Mouse (Mus musculus) splenic B cell, adult 2 months (primary cell): ENCODE results near the gene Mark3.
A peak's percentile ranks its signal among the peaks of the same experiment; 100 is the strongest.

Experiments used
- DNase-seq: peaks from one replicate; pipeline ENCODE4 v3.0.0-alpha.2; 2011; ENCODE audit warnings: low read depth, low spot score
- H3K27me3 ChIP-seq: 2 replicates; pipeline ENCODE4 v1.6.1; 2012; ENCODE audit warnings: mild to moderate bottlenecking, low read length, moderate library complexity, mixed read lengths; ENCODE audit not compliant: control insufficient read depth, poor library complexity, insufficient read depth, severe bottlenecking
- H3K36me3 ChIP-seq: 2 replicates; pipeline ENCODE4 v1.6.1; 2012; ENCODE audit warnings: mild to moderate bottlenecking, low read length, moderate library complexity, mixed read lengths; ENCODE audit not compliant: control insufficient read depth, poor library complexity, insufficient read depth, severe bottlenecking

The Mark3 gene

DNA sequence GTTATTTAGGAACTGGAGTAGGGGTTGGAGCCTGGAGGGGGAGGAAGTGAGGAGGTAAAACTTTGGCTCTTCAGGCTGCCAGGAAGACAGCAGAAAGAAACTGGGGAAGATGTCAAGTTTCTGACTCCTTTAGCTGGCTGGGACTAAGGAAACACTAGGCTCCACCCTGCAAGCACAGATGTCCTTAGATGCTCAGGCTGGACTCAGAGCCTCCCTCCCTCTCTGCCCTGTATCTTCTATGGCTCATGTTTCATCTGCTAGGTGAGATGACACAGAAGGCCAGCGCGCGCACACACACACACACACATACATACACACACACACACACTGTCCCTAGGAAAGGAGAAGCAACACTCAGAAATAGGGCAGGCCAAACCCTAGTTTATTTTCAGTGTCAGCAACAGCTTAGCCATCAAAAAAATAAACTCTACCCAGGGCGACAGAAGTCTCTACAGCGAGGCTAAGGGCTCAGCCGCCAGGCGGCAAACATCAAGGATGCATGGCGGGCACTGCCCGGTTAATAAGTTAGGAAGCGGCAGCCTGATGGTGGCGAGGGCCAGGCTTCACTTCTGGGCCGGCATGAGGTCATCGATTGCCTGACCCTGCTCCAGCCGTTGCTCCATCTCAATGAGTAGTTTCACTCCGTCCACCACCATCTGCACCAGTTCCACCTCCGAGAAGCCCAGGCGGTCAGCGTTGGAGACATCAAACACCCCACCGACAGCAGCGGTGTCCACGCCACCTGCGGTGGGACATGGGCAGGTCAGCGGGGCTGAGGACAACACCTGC lies 94.9 kb downstream of the Mark3 start:
- DNase-seq: peak; percentile 31
- Histone ChIP-seq H3K27me3 (no peaks in the 10 kb centered on the region), H3K36me3 (no peaks in the 10 kb centered on the region)

- H3K27me3 ChIP-seq: no peaks in the 10 kb centered on the region
- H3K36me3 ChIP-seq: no peaks in the 10 kb centered on the region
- no peak for DNase-seq
Observed at GRCm38 (mm10) chr12:111669961-111670360, 95.6 kb downstream of the Mark3 start.

GRCm38 (mm10) chr12:111670371-111670971 lies 96.1 kb downstream of the Mark3 start:
- Histone ChIP-seq H3K36me3 (no peaks in the 10 kb centered on the region), H3K27me3 (no peaks in the 10 kb centered on the region)
- DNase-seq: no peak

- DNase-seq: peak; percentile 19
- Histone ChIP-seq H3K27me3 (no peaks in the 10 kb centered on the region), H3K36me3 (no peaks in the 10 kb centered on the region)
Observed at GRCm38 (mm10) chr12:111670976-111671375, 96.7 kb downstream of the Mark3 start.

DNA sequence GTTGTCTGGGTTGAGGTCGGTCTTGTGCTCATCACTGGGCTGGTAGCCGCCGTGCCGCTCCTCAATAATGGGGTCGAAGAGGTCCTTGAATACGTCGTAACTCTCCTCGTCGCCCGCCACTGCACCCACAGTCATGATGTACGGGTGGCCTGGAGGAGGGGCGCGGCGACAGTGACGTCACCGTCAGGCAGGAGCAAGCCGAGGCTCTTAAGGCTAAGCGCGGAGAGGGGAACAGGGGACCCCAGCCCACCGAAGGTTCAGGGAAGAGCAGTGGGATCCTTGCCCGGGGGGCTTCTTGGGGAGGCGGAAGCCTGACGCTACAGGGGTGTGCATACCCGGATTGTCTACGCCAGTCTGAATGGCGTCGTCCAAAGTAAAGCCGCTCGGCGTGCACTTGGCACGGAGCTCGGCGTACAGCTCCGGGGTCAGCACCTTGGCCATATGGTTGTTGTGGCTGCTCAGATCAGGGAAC lies 97.1 kb downstream of the Mark3 start:
- peak; percentile 57 for DNase-seq
- Histone ChIP-seq H3K36me3 (no peaks in the 10 kb centered on the region), H3K27me3 (no peaks in the 10 kb centered on the region)

DNA sequence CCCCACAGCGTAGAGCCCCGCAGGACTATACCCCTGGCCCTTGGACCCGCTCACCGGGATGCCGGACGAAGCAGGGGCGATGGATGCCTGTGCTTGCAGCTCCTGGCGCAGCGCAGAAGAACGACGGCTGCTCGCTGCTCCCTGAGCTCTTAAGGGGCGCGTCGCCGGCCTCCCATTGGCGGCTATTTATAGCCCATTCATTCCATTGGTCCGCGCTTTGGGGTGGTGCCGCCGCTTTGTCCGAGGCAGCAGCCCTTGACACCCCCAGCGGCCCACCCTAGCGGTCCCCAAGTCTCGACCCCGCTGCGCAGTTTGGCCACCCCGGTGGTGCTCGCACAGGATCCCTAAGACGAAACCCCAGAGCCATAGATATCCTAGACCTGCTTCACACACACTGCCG lies 97.9 kb downstream of the Mark3 start, which contains the start of gene Ckb:
Gene Ckb (minus strand): TSS at position 163 of the 400 bp plus-strand sequence.
- H3K36me3 ChIP-seq: no peaks in the 10 kb centered on the region
- DNase-seq: peak; percentile 48
- no peaks in the 10 kb centered on the region for H3K27me3 ChIP-seq

DNA sequence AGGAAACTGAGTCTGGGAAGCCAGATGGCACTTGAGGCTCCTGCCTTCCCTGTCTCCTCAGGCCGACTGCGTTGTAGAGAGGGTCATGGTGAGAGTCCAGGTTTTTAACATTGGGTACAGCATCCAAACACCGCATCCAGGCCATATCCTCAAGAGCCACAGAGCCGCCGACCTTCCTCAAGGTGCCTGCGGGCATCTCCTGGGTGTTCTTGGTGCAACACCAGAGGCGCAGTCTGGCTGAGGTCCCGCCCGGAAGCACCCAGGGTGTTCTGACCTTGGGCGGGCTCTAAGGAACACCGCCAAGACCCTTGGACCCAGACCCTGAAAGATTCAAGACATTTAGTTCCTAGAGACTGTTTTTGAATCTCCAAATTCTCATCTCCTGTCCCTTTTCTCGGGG lies 98.3 kb downstream of the Mark3 start:
- no peak for DNase-seq
- Histone ChIP-seq H3K27me3 (no peaks in the 10 kb centered on the region), H3K36me3 (no peaks in the 10 kb centered on the region)

- no peak for DNase-seq
- Histone ChIP-seq H3K27me3 (no peaks in the 10 kb centered on the region), H3K36me3 (no peaks in the 10 kb centered on the region)
Observed at GRCm38 (mm10) chr12:111674850-111675486, 100.6 kb downstream of the Mark3 start.

DNA sequence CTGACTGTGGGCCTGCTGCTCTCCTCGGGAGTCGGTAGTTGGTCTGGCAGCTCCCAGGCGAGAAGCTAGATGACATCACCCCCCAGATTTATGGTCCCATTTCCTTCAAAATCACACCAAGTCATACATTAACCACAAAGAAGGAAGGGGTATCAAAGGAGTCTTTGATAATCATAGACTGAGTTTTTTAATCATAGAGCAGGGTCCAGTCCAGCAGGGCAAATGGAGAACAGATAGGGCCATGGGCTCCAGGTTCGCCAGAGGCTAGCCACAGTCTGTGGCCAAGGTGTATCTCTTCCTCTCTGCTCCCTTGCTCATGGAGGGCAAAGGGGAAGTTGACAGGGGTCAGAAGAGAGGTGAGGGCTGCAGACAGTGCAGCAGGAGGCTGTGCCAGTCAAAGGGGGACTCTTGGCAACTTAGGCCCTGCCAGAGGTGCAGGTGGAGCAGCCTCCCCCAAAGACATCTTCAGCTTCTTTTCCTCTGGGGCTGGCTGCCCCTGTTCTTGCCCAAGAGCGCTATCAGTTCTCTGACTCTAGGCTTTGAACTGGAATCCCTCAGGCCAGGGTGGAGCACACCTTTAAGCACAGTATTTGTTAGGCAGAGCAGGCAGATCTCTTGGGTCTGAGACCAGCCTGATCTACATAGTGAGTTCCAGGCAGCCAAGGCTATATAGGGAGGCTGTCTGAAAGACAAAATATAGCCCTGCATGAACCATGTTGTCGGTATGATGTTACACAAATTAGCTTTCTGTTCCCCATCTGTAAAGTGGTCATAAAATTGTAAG lies 101.7 kb downstream of the Mark3 start:
- DNase-seq: no peak
- Histone ChIP-seq H3K36me3 (no peaks in the 10 kb centered on the region), H3K27me3 (no peaks in the 10 kb centered on the region)

GRCm38 (mm10) chr12:111677421-111677820 lies 103.1 kb downstream of the Mark3 start:
- no peak for DNase-seq
- H3K36me3 ChIP-seq: no peaks in the 10 kb centered on the region
- H3K27me3 ChIP-seq: no peaks in the 10 kb centered on the region

DNA sequence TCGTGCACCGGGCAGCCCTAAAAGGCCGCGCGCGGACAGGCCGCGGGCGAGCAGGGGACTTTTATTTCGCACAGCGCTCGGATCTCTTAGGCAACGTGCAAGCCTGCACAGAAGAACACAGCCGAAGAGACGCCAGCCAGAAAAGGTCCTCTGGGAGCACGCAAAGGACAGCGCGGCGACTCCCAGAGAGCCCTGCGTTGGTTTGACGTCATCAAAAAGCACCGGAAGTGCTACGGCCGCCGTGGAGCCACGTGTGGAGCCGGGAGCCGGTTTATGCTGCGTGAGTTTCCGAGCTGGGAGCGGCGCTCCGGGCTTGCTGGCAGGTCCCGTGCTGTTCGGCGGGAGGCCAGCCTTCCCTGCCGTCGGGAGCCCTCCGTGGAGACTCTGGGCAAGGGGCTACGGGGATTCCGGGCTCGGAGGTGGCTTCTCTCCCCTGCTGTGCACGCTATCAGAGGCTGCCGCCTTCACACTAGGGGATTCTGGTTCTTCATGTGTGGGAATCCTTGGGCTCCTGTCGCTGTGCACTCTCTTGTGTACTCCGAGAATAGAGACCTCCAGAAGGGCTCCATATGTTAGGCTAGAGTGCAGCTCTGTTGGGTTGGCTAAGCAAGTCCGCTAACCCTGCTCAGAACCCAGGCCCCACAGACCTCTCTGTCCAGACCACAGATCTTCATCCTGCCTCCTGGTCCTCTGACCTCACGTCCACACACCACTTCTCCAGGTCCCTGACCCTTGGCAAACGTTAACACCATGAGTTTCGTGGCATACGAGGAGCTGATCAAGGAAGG lies 103.8 kb downstream of the Mark3 start, which contains the start of gene Trmt61a:
Gene Trmt61a (plus strand): TSS at position 224 of the 788 bp plus-strand sequence.
- DNase-seq: peak; percentile 93
- H3K36me3 ChIP-seq: no peaks in the 10 kb centered on the region; the same call in 1 of the 2 replicates

DNA sequence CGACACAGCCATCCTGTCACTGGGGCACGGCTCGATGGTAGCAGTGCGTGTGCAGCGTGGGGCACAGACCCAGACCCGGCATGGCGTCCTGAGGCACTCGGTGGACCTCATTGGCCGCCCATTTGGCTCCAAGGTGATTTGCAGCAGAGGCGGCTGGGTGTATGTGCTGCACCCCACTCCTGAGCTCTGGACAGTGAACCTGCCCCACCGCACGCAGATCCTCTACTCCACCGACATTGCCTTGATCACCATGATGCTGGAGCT lies 104.3 kb downstream of the Mark3 start:
- no peaks in the 10 kb centered on the region for H3K27me3 ChIP-seq
- DNase-seq: no peak
- no peaks in the 10 kb centered on the region; the same call in 1 of the 2 replicates for H3K36me3 ChIP-seq

More for the DNA sequence above, 103.8 kb downstream of the Mark3 start, which contains the start of gene Trmt61a:
- H3K27me3 ChIP-seq: no peaks in the 10 kb centered on the region

GRCm38 (mm10) chr12:111678997-111679396 lies 104.7 kb downstream of the Mark3 start:
- Histone ChIP-seq H3K36me3 (no peaks in the 10 kb centered on the region; the same call in 1 of the 2 replicates), H3K27me3 (no peaks in the 10 kb centered on the region)
- DNase-seq: no peak

- Histone ChIP-seq H3K27me3 (no peaks in the 10 kb centered on the region), H3K36me3 (no peaks in the 10 kb centered on the region; the same call in 1 of the 2 replicates)
- no peak for DNase-seq
Observed at GRCm38 (mm10) chr12:111680661-111681060, 106.3 kb downstream of the Mark3 start.
